Mouse (Mus musculus) common myeloid progenitor, adult 5-6 weeks (primary cell): ENCODE data around the gene Gm8909. TPM values are rescaled to one million over a fixed set of nuclear protein-coding genes. Genes with fewer than 3 reads are reported as not detected.
A peak's percentile ranks its signal among the peaks of the same experiment; 100 is the strongest.
"Not testable (repeated sequence)": the region's sequence is repeated elsewhere in the genome, so short reads cannot be mapped to it uniquely, and the experiment has no call there.

Source experiments
- ATAC-seq: replicated peaks from 2 replicates; pipeline ENCODE4 v1.8.0; 2016; ENCODE audit warnings: low read depth, mild to moderate bottlenecking, moderate TSS enrichment, inconsistent platforms; ENCODE audit not compliant: poor library complexity, severe bottlenecking
- total RNA-seq: library from RNA; stranded (forward); fragments of 200-1000, 187-1606 nt; gene quantifications from 2 replicates; pipeline ENCODE4 v1.2.3, GENCODE M21; 2017

The Gm8909 gene
- total RNA-seq = not detected in 2 replicates

DNA sequence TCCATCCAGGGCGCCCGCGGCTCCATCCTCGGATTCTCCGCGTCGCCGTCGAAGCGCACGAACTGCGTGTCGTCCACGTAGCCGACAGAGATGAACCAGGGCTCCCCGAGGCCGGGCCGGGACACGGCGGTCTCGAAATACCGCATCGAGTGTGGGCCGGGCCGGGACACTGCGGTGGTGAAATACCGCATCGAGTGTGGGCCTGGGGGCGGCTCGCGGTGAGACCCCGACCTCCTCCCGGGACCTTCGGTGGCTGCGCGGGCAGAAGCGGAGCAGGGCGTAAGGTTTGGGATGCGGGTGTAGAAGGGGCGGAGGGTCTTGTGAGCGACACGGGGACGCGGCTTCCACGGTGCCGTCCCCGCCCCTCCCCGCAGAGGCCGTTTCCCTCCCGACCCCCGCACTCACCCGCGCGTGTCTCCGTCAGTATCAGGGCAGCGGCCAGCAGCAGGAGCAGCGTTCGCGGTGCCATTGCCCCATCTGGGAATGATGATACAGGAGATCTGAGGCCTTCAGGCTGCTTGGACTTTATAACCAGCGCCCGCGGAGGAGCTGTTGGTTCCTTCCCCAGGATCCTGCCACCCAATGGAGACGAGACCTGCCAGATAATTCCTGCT, at the start of gene Gm8909:
Gene Gm8909 (minus strand): TSS at position 499 of the 614 bp plus-strand sequence.
- ATAC-seq = peak; percentile 41; the same call in 1 of the 2 replicates

- ATAC-seq = no peak
These were observed 47.2 kb upstream of the Gm8909 start for GRCm38 (mm10) chr17:36215586-36215985.

- ATAC-seq = no peak
These were observed 38.5 kb upstream of the Gm8909 start for GRCm38 (mm10) chr17:36206846-36207245.

DNA sequence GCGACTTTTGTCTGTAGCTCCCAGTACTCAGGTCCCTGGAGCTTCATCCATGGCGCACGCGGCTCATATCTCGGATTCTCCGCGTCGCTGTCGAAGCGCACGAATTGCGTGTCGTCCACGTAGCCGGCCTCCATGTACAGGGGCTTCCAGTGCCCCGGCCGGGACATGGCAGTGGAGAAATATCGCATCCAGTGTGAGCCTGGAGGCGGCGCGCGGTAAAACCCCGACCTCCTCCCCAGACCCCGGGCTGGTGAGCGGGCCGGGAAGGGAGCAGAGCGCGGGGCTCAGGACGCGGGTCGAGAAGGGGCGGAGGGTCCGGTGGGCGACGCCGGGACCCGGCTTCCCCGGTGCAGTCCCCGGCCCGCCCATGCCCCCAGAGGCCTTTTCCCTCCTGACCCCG, 37.5 kb upstream of the Gm8909 start:
- peak; percentile 31; the same call in 1 of the 2 replicates for ATAC-seq

GRCm38 (mm10) chr17:36205456-36205855, 37.1 kb upstream of the Gm8909 start:
- peak; percentile 94 for ATAC-seq

DNA sequence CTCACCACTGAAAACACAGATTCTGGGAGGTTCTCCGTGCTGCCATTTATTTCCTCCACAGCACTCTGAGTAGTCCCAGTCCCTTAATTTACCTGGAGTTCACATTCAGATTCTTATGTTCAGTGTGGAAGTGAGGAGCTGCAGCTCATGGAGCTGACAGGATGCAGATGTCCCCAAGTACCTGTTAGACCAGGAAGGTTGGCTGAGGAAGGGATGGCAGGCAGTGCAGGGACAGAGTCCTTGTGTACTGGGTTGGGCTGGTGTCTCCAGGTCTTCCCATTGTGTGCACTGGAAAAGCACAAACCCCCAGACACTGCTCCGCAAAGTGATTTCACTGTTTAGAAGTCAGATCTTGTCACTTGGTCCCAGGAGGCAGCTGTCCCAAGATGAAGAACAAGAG, 33.5 kb upstream of the Gm8909 start:
- no peak for ATAC-seq

DNA sequence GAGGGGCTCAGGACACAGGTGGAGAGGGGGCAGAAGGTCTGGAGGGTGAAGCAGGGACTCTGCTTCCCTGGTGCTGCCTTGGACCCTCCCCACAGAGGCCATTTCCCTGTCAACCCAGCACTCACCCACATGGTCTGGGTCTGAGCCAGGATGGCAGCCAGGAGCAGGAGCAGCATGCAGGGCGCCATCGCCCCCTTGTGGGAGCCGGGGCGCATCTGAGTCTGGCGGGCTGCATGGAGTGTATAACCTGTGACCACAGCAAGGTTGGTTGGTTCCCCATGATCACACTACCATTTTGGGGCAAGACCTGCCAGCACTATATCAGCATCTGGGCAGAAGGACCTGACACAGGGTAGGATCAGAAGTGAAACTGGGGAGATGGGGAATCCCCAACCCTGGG, 30.0 kb upstream of the Gm8909 start:
- ATAC-seq = peak; percentile 79

DNA sequence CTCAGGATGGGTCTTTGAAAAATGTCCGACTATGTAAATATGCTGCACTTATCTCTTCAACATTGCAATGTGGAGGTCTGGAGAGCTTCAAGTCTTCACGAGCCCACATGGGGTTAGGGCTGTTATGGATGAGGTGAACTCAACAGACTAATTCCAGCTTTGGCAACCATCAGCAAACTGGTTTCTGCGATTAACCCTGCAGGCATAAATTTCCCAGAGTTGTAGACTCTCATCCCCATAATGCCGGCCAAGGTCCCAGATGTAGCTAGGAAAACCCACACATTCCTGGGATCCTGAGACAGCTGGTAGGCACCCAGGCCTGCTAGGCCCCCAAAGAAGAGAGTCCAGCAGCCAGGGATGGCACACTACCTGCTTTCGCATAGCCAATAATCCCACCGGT, 26.1 kb upstream of the Gm8909 start:
- no peak for ATAC-seq

- peak; percentile 94 for ATAC-seq
These were observed 25.3 kb upstream of the Gm8909 start for GRCm38 (mm10) chr17:36193546-36194141.

- no peak for ATAC-seq
These were observed 24.0 kb upstream of the Gm8909 start for GRCm38 (mm10) chr17:36192371-36192770.

DNA sequence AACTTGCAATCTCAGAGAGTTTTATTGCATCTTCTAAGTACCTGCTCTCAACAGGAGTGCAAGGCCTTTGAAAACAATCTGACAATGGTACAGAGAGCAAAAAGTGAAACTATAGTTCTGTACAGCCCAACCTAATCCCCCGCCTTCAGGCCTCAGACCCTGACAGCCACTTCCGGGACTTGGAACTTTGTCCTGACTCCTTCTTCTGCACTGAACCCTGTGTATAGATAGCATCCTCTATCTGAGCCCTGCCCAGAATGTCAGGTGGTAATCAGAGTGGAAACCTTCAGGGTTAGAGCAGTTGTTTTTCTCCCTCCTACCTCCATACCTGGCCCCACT, 21.8 kb upstream of the Gm8909 start, which contains the start of gene H2-T3:
Gene H2-T3 (minus strand): TSS at position 119 of the 339 bp plus-strand sequence.
- no peak for ATAC-seq

DNA sequence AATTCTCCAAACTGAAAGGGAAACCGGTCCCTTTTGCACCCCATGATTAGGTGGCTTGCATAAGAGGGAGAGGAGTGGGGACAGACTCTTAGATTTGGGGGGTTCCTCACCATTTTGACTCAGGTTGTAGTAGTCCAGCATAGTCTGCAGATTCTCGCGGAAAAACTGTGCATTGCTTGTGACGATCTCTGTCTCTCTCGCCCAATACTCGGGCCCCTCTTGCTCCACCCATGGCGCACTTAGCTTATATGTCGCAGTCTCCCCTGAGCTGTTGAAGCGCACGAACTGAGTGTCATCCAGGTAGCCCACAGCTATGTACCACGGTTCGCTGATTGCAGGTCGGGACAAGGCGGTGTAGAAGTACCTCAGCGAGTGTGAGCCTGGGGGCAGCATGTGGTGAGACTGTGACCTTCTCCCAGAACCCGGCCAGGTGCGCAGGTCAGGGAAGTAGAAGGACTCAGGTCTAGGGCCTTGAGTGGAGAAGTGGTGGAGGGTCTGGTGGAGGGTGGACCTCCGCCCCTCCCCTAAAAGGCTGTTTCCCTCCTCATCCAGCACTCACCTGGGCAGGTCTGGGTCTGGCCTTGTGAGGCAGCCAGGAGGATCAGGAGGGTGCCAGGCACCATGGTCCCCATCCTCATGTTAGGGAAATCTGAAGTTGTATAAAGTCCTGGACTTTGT, 21.3 kb upstream of the Gm8909 start:
- no peak for ATAC-seq

DNA sequence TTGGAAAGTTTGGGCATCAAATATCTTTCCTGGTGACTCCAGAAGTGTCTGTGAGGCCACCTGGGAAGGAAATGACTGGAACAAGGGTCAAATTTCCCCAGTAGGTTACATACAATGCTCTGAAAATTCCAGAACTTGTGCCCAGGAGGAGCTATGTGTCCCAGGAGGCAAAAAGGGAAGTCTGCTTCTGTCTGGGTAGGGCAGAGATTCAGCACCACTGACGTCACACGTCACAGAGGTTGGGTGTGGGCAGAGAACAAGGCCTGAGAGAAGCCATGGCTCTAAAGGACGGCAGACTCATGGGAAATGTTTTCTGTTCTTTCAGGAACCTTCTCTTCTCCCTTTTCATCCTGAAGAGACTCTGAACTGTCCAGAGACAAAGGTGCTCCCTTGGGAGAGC, 19.2 kb upstream of the Gm8909 start:
- 0 out of 2 replicates have a peak, but pooled peaks have one; percentile 29 for ATAC-seq

DNA sequence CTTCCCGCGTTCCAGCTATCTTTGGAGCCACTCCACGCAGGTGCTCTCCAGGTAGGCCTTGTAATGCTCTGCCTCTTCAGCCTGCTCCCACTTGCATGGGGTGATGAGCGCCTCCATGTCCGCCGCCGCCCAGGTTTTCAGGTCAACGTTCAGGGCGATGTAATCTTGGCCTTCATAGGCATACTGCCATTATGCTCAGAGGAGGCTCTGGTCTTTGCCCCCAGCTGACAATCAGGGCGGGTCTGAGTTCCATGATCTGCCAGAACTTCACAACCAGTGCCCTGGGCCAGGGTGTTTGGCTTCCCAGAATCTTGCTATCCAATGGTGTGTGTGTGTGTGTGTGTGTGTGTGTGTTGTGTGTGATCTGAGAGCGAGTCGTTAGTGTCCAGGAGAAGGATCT, 13.9 kb upstream of the Gm8909 start:
- ATAC-seq = no peak

DNA sequence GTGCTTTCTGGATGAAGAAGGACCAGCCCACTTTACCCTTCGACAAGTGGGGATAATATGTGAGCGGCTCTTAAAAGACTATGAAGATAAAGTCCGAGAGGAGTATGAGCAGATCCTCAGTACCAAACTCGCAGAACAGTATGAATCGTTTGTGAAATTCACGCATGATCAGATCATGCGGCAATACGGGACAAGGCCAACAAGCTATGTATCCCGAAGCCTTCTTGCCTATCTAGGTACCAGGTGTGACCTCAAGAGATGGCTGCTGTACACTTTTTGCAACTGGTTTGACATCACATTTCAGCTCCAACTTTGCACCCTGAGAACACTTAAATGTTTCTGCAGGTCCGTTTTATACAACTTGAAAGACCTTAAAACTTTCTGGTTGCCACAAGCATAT, 11.1 kb upstream of the Gm8909 start:
- not testable (repeated sequence) for ATAC-seq

DNA sequence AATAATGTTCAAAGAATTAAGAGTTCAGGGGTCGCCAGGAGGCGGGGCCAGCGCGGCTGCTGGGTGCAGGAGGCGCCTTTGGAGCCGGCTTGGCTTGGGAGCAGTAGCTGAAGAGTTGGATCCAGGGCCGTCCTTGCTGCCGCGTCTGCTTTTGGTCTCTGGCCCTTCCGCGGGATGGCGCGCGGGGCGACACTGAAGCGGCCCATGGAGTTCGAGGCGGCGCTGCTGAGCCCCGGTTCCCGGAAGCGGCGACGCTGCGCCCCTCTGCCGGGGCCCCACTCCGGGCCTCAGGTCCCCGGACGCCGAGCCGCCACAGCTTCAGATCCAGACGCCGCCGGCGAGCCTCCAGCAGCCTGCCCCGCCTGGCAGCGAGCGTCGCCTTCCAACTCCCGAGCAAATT, 10.6 kb upstream of the Gm8909 start:
- ATAC-seq = peak; percentile 74

- not testable (repeated sequence) for ATAC-seq
These were observed 7.8 kb upstream of the Gm8909 start for GRCm38 (mm10) chr17:36176132-36176531.

DNA sequence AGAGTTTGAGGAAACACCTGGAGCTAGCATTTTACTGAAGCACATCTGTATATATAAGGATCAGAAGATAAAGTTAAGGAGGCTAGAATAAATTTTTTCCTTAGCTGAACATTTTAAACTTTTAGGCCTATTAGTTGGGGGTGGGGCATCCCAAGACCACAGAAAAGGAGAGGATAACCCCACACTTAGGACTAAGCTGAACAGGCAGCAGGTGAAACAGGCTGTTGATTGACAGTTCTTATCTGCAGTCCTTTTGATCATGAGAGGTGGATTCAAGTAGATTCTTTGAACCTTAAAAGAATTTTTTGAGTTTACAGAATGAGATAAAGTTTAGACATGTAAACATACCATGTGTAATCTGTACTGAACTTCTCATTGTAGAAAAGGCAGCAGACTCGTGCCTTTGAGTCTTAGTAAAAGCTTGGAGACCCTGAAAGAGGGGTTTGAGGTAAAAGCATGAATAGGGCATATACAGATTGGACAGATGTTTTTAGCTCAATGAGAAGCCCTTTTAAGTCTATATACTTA, 2.0 kb upstream of the Gm8909 start:
- no peak for ATAC-seq

DNA sequence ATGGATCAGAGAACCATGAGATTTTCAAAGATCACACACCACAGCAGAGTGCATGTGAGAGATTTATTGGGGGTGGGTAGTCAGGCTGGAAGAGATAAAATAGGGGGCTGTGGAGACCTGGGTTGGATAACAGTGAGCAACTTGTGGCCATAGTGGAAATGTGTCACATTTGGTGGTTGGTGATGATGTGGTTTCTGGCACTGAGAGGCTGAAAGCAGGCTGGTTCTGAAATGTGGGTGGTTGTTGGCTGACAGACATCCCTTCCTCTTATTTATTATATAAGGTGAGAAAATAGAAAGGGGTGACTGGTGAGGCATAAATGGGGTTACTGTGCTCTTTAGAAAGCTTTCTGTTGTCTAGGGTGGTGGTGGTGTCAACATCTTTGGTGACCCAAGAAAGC, 1.4 kb upstream of the Gm8909 start:
- 0 out of 2 replicates have a peak, but pooled peaks have one; percentile 36 for ATAC-seq

DNA sequence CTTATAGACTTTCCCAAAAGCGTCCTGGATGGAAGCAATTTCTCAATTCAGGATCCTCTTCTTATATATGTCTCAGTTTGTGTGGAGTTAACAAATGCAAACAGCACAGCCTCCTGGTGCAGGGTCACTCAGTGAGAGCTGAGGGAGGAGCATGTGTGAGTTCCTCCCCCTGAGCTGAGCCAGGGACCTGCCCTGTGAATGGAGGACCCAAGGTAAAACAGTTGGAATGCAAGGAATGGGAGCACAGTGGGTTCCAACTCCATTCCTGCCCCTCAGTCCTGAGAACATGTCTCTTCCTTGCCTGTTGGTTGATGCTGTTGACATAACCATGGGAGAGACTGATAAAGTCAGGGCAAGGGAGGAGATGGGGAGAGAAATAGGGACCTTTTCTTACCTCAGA, 757 bp upstream of the Gm8909 start:
- not testable (repeated sequence) for ATAC-seq
